Mouse (Mus musculus) forebrain, embryonic 11.5 days (tissue): ENCODE measurements at regions not wholly inside any gene's neighbourhood (a gene's known extent, or its start where the extent isn't known, plus 50 kb on each side); places are given as distances from the start of the nearest gene placed in this dataset.

Experiments used
- ATAC-seq: fragments of 200-750 bp; cut with Nextera tagmentation; replicated peaks from 2 replicates; pipeline ENCODE4 v1.8.0; 2017; ENCODE audit warnings: moderate TSS enrichment; ENCODE audit not compliant: low FRiP score
- DNase-seq: peaks from one replicate; pipeline ENCODE4 v3.0.0-alpha.2; 2017; ENCODE audit warnings: low spot score
- H3K27ac ChIP-seq: fragments of 300-500 bp; sonication (generic); 2 replicates; pipeline ENCODE4 v1.5.1; 2014; ENCODE audit warnings: low read depth, low read length
- H3K27me3 ChIP-seq: fragments of 300-500 bp; sonication (generic); 2 replicates; pipeline ENCODE4 v1.6.1; 2014; ENCODE audit warnings: mild to moderate bottlenecking, low read length, mixed read lengths; ENCODE audit not compliant: control insufficient read depth, insufficient read depth
- H3K36me3 ChIP-seq: fragments of 300-500 bp; sonication (generic); 2 replicates; pipeline ENCODE4 v1.6.1; 2014; ENCODE audit warnings: mild to moderate bottlenecking, low read length, moderate library complexity, mixed read lengths; ENCODE audit not compliant: control insufficient read depth, insufficient read depth
- H3K4me1 ChIP-seq: fragments of 300-500 bp; sonication (generic); replicated peaks from 2 replicates; pipeline ENCODE4 v1.6.1; 2014; ENCODE audit warnings: low read length, mixed read lengths; ENCODE audit not compliant: control insufficient read depth, insufficient read depth
- H3K4me2 ChIP-seq: fragments of 300-500 bp; sonication (generic); 2 replicates; pipeline ENCODE4 v1.6.1; 2014; ENCODE audit warnings: low read depth, mild to moderate bottlenecking, low read length, moderate library complexity, mixed read lengths; ENCODE audit not compliant: severe bottlenecking
- H3K4me3 ChIP-seq: fragments of 300-500 bp; sonication (generic); 2 replicates; pipeline ENCODE4 v1.5.1; 2014; ENCODE audit warnings: low read depth, low read length
- H3K9ac ChIP-seq: fragments of 300-500 bp; sonication (generic); 2 replicates; pipeline ENCODE4 v1.6.1; 2014; ENCODE audit warnings: low read length
- H3K9me3 ChIP-seq: fragments of 300-500 bp; sonication (generic); 2 replicates; pipeline ENCODE4 v1.6.1; 2016; ENCODE audit warnings: low read length, mixed read lengths; ENCODE audit not compliant: control insufficient read depth
- WGBS: fragments of 180-500 bp; shearing (Covaris S2); extraction: QIAGEN DNeasy Blood & Tissue Kit; methylation state at CpG from one replicate; pipeline ENCODE4 v1.1.7; 2014; 5-methylcytosine and 5-hydroxymethylcytosine counted together

- no peaks in the 10 kb centered on the region for H3K9me3 ChIP-seq
- H3K4me3 ChIP-seq, result no peak overlapping the region
- 81% methylated on average over 8 of the region's 8 CpGs for WGBS
- no peaks in the 10 kb centered on the region for H3K36me3 ChIP-seq
- H3K4me2 ChIP-seq, result no peak overlapping the region
- ATAC-seq (no peak), DNase-seq (no peak)
- H3K27me3 ChIP-seq, result no peaks in the 10 kb centered on the region
- no peaks in the 10 kb centered on the region for H3K4me1 ChIP-seq
- H3K27ac ChIP-seq, result no peak overlapping the region
- no peak overlapping the region for H3K9ac ChIP-seq
Measured at GRCm38 (mm10) chr6:117646628-117647027, 194.4 kb upstream of the Zfp637 start.

DNA sequence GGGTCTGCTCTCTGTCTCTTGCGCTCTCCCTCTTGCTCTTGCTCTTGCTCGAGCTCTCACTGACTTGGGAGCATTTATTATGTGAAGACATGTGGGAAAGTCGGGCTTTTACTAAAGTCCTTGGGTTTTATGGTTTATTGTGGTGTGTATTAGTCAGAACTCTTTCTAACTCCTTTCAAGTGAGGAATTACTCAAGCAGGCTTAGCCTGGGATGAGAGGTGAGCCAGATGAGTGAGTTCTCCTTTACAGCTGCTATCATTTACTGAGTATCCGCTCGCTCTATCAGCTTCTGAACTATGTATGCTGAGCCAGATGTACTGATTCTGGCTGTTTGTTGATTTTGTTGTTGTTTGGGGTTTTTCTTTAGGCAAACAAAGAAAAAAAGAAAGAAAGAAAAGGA is 190.4 kb upstream of the Zfp637 start:
- 87% methylated on average over 5 of the region's 5 CpGs for WGBS
- H3K36me3 ChIP-seq, result no peaks in the 10 kb centered on the region
- no peak for DNase-seq
- H3K9ac ChIP-seq, result no peak overlapping the region
- no peaks in the 10 kb centered on the region for H3K27me3 ChIP-seq
- H3K9me3 ChIP-seq, result no peaks in the 10 kb centered on the region
- H3K4me2 ChIP-seq, result no peak overlapping the region
- no peaks in the 10 kb centered on the region for H3K4me1 ChIP-seq
- H3K4me3 ChIP-seq, result no peak overlapping the region
- no peak for ATAC-seq
- H3K27ac ChIP-seq, result no peak overlapping the region

DNA sequence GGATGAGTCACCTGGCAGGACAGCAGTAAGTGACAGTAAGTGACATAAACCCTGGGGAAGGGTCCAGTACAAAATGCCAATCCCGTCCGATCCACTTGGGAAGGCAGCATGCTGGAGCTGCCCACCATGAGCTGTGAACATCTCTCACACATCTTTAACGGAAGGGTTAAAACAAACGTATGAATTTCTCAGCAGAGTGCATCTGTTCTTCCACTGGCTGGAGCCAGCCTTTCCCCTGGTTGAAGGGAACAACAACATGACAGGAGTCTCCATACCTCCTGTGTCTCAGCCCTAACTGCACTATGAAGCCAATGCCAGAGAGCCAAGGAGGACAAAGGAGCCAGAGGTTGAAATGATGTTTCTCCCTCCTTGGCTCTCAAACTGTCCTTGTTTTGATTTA is 189.4 kb upstream of the Zfp637 start:
- Histone ChIP-seq H3K36me3 (no peaks in the 10 kb centered on the region), H3K27ac (no peak overlapping the region), H3K4me3 (no peak overlapping the region), H3K9ac (no peak overlapping the region), H3K4me1 (no peaks in the 10 kb centered on the region), H3K4me2 (no peak overlapping the region), H3K9me3 (no peaks in the 10 kb centered on the region), H3K27me3 (no peaks in the 10 kb centered on the region)
- DNase-seq (no peak), ATAC-seq (no peak)
- 89% methylated on average over 4 of the region's 4 CpGs for WGBS

GRCm38 (mm10) chr6:117652012-117652411 is 189.0 kb upstream of the Zfp637 start:
- Histone ChIP-seq H3K4me2 (no peak overlapping the region), H3K9me3 (no peaks in the 10 kb centered on the region), H3K9ac (no peak overlapping the region), H3K27me3 (no peaks in the 10 kb centered on the region), H3K4me1 (no peaks in the 10 kb centered on the region), H3K36me3 (no peaks in the 10 kb centered on the region), H3K4me3 (no peak overlapping the region), H3K27ac (no peak overlapping the region)
- ATAC-seq (no peak), DNase-seq (no peak)
- WGBS, result 73% methylated on average over 3 of the region's 3 CpGs

DNA sequence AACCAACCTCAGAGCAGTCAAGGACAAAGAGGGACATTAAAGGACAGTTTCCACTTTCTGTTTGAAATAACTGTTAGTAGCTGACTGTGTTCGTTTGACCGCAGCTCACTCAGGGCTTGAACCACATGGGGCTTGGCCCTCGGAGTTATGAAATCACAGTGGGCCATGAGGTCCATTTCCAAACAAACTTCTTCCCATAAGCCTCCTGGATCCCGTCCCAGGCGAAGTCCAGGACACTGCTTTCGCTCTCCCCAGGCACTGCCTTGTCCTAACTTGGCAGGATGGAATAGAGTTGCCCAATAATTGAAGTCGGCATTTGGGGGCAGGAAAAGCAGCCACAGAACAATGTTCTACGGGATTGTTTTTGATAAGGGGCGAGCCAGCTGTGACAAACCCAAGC is 188.1 kb upstream of the Zfp637 start:
- Histone ChIP-seq H3K4me3 (no peak overlapping the region), H3K4me1 (no peaks in the 10 kb centered on the region), H3K36me3 (no peaks in the 10 kb centered on the region), H3K9ac (no peak overlapping the region), H3K27ac (no peak overlapping the region), H3K4me2 (no peak overlapping the region), H3K9me3 (no peaks in the 10 kb centered on the region), H3K27me3 (no peaks in the 10 kb centered on the region)
- DNase-seq, result no peak
- ATAC-seq, result no peak
- 85% methylated on average over 9 of the region's 9 CpGs for WGBS

DNA sequence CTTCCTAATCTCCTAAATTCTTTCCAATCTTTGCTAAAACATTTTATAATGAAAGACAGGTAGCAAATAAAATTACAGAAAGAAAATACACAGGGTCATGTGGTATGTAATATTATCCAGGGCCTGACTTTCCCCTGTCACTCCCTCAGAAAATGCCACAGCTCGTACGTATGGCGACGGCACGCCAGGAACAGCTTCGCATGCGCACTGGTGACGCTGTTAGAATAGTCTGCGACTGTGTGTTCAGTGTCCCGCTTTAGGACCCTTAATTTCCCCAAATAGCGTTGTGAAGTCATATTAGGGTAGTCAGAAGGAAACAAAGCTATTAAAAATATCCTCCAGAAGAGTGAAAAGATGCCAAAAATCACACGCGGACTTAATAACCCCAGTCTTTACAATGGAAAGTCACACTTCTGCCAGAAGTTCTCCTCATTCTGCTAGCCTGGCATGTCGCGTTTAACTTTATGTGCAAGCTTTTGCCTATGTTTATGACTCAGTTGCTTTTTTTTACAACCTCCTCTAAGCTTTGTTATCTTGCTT is 187.0 kb upstream of the Zfp637 start:
- Histone ChIP-seq H3K27ac (no peak overlapping the region), H3K4me1 (no peaks in the 10 kb centered on the region), H3K27me3 (no peaks in the 10 kb centered on the region), H3K36me3 (no peaks in the 10 kb centered on the region), H3K9ac (no peak overlapping the region), H3K4me3 (no peak overlapping the region), H3K9me3 (no peaks in the 10 kb centered on the region), H3K4me2 (no peak overlapping the region)
- ATAC-seq (no peak), DNase-seq (no peak)
- WGBS, result 88% methylated on average over 15 of the region's 15 CpGs

DNA sequence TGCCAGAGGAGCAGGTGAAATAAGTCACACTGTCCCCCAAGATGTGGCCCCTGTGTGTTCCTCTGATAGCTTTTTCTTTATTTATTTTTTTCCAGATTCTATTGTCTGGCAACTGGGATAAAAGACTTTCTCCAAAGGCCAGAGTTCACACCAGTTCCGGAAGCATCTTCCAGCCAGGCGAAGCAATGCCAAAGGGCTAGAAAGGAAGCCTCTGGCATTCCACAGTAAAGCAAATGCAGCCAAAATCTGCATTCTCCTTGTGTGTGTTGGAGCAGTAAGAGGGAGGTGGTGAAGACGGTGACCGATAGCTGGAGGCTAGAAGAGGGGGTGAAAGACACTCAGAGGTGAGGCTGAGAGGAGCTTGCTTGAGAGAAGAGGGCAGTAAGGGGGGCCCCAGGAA is 185.0 kb upstream of the Zfp637 start:
- Histone ChIP-seq H3K9me3 (no peaks in the 10 kb centered on the region), H3K27me3 (no peaks in the 10 kb centered on the region), H3K4me1 (no peaks in the 10 kb centered on the region), H3K9ac (no peak overlapping the region), H3K36me3 (no peaks in the 10 kb centered on the region), H3K4me2 (no peak overlapping the region), H3K4me3 (no peak overlapping the region), H3K27ac (no peak overlapping the region)
- WGBS, result 91% methylated on average over 4 of the region's 4 CpGs
- DNase-seq (no peak), ATAC-seq (no peak)

DNA sequence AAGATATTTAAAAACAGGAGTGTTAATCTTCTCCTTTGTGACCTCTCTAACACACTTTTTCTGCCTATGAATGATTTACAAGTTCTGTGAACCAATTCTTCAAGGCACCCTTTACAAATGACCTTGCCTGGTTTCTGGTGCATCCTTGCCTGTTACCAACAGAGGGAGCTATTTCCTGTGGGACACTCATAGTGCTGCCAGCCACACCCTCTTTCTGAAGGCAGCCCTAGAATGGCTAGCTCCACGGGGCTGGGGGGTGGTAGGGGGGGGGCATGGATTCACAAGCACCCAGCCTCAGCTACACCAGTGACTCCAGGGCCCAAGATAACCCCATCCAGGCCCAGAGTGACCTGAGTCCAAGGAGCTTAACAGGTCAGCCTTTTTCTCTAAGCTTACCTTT is 180.4 kb upstream of the Zfp637 start:
- DNase-seq, result no peak
- no peaks in the 10 kb centered on the region for H3K4me1 ChIP-seq
- H3K27me3 ChIP-seq, result no peaks in the 10 kb centered on the region
- H3K4me2 ChIP-seq, result no peak overlapping the region
- H3K36me3 ChIP-seq, result no peaks in the 10 kb centered on the region
- 14% methylated on average over 1 of the region's 1 CpGs for WGBS
- no peak overlapping the region for H3K27ac ChIP-seq
- H3K9ac ChIP-seq, result no peak overlapping the region
- no peak for ATAC-seq
- no peak overlapping the region for H3K4me3 ChIP-seq
- H3K9me3 ChIP-seq, result no peaks in the 10 kb centered on the region

DNA sequence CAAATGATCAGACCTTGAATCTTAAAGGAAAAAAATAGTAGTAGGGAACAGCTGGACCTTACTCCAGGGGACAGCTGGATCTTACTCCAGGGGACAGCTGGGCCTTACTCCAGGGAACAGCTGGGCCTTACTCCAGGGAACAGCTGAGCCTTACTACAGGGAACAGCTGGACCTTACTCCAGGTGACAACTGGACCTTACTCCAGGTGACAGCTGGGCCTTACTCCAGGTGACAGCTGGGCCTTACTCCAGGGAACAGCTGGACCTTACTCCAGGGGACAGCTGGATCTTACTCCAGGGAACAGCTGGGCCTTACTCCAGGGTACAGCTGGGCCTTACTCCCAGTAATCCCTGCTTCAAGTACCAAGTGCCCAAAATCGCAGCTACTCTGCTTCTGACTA is 178.3 kb upstream of the Zfp637 start:
- Histone ChIP-seq H3K9ac (no peak overlapping the region), H3K9me3 (no peaks in the 10 kb centered on the region), H3K4me1 (no peaks in the 10 kb centered on the region), H3K27ac (no peak overlapping the region), H3K36me3 (no peaks in the 10 kb centered on the region), H3K4me2 (no peak overlapping the region), H3K4me3 (no peak overlapping the region), H3K27me3 (no peaks in the 10 kb centered on the region)
- 84% methylated on average over 1 of the region's 1 CpGs for WGBS
- ATAC-seq (no peak), DNase-seq (no peak)
